Mouse (Mus musculus) spleen, adult 2 months (tissue): ENCODE data around the gene Wnt9b. TPM values are rescaled to one million over a fixed set of nuclear protein-coding genes. Genes with fewer than 3 reads are reported as not detected.

Experiments used
- DNase-seq, 2 experiments: peaks; one replicate each; pipeline versions ENCODE4 v3.0.0 to v3.0.0-alpha.2; 2012 to 2021; ENCODE audit warnings: low spot score in 2 of 2, low read depth in 1 of 2
- H3K27ac ChIP-seq: fragments of 200-500 bp; 2 replicates; pipeline ENCODE4 v1.5.1; 2012; ENCODE audit warnings: low read length, inconsistent platforms; ENCODE audit not compliant: insufficient read depth
- H3K27me3 ChIP-seq: fragments of 200-500 bp; 2 replicates; pipeline ENCODE4 v1.6.1; 2012; ENCODE audit warnings: mild to moderate bottlenecking, moderate library complexity, low read length, inconsistent platforms; ENCODE audit not compliant: control insufficient read depth, insufficient read depth
- H3K36me3 ChIP-seq: fragments of 200-500 bp; 2 replicates; pipeline ENCODE4 v1.6.1; 2012; ENCODE audit warnings: mild to moderate bottlenecking, low read length, inconsistent platforms; ENCODE audit not compliant: control insufficient read depth, insufficient read depth
- H3K4me1 ChIP-seq: fragments of 200-500 bp; 2 replicates; pipeline ENCODE4 v1.6.1; 2011; ENCODE audit warnings: inconsistent platforms; ENCODE audit not compliant: control insufficient read depth, insufficient read depth, insufficient read length
- H3K4me3 ChIP-seq: fragments of 200-500 bp; 2 replicates; pipeline ENCODE4 v1.5.1; 2011; ENCODE audit warnings: mild to moderate bottlenecking, inconsistent platforms; ENCODE audit not compliant: insufficient read depth, insufficient read length; ENCODE audit errors: extremely low read depth
- CTCF ChIP-seq: fragments of 200-500 bp; IDR thresholded peaks from 2 replicates; pipeline ENCODE4 v1.5.1; 2011; ENCODE audit warnings: mild to moderate bottlenecking, inconsistent platforms; ENCODE audit not compliant: insufficient read depth, insufficient read length, insufficient replicate concordance; ENCODE audit errors: extremely low read depth
- POLR2A ChIP-seq: fragments of 200-500 bp; IDR thresholded peaks from 2 replicates; pipeline ENCODE4 v1.6.1; 2011; ENCODE audit warnings: low read depth, low read length, inconsistent platforms
- WGBS: fragments of 180-500 bp; shearing (Covaris S2); methylation state at CpG from one replicate; pipeline ENCODE4 v1.1.7; 2018; 5-methylcytosine and 5-hydroxymethylcytosine counted together
- polyA plus RNA-seq: library from polyadenylated mRNA; depleted of rRNA; stranded (reverse); fragments of >200 nt; gene quantifications from 2 replicates; pipeline ENCODE4 v1.2.3, GENCODE M21; 2012; rRNA removed

The Wnt9b gene
- 0.16 and 0.18 TPM in 2 replicates for polyA plus RNA-seq

DNA sequence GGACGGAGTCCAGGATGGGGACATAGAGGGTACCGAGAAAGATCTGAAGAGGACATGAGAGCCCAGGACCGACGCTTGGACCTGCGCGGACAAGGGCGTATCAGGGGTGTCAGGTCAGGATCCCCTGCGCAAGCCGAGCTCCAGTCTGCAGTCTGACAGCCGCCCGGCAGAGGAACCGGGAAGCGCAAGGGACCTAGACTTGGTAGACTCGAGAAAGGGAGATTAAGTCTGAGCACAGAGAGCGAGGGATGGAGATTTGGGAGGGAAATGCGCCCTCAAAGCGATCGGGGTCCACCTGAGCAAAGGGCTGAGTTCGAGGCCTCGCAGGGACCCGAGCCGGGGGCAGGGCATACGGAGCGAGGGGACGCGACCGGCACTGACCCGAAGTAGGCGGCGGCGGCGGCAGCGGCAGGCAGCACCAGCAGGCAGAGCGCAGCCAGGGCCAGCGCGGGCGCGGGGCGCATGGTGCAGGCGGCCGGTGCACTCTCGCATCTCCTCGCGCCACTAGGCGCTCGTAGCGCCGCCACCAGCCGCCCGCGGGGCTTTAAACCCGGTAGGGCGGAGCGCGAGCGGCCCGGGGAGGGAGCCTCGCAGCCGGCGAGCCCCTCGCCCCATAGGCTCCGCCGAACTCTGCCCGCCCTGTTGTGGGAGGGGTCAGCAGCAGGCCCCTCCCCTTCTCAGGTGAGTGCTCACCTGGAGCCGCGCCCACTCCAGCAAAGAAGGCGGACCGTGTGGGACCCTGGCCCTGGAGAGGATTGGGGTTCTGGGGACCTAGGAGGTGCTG, at the start of gene Wnt9b:
Wnt9b (minus strand) TSS at position 516 of the 784 bp plus-strand sequence.
- 4% methylated on average over 68 of the region's 68 CpGs for WGBS
- DNase-seq: no peak
- H3K27ac ChIP-seq: no peak within 1 kb of the TSS
- peaks cover 7% of the 10 kb centered on the region; the same call in 1 of the 2 replicates for H3K27me3 ChIP-seq
- H3K4me3 ChIP-seq: peak within 1 kb of the TSS; percentile 25; the same call in 1 of the 2 replicates
- H3K4me1 ChIP-seq: no peaks in the 10 kb centered on the region; the same call in 1 of the 2 replicates
- TF ChIP-seq CTCF: no peak
- no peak for TF ChIP-seq POLR2A
- no peaks in the 10 kb centered on the region for H3K36me3 ChIP-seq

DNA sequence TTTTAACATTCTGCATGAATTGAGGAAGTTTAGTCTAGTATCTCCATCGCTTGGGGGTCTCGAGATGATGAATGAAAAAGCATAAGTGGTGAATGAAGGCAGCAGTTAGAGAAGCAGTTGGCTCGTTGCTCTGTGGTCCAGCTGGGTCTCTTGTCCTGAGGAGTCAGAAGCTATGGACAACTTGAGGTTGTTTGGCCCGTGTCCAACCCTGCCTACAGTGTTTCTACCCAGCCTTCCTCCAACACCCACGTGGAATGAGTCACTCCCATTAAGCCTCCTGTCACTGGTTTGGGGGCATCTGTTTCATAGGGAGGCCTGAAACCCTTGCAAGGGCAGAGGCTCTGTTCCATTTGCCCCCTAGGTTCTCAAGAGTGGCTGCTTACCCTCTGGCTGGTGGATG, 40.3 kb upstream of the Wnt9b start:
- Histone ChIP-seq H3K4me3 (no peak overlapping the region), H3K27me3 (0 out of 2 replicates have a peak, but pooled peaks cover 1% of the 10 kb centered on the region), H3K27ac (no peak overlapping the region), H3K36me3 (no peaks in the 10 kb centered on the region), H3K4me1 (no peaks in the 10 kb centered on the region)
- WGBS: 45% methylated on average over 5 of the region's 5 CpGs
- no peak for TF ChIP-seq CTCF
- no peak for TF ChIP-seq POLR2A
- DNase-seq: no peak

DNA sequence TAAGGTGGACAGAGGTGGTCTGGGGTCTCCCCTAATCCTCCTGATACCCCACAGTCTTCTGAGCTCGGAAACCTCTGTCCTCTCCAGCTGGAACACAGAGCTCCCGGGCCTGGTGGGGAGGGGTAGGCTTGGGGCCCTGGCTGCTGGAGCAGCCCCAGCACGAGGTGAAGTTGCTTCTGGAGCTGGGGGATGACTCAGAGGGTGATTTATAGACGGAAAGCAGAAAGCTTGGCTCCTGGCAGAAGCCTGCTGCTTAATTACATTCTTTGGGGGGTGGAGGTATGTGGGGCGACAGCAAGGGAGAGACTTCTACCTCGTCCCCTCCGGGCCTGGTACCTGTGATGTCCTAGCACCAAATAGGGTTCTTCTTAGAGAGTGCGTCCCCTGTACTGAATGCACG, 30.5 kb upstream of the Wnt9b start:
- no peak for DNase-seq
- no peaks in the 10 kb centered on the region for H3K36me3 ChIP-seq
- WGBS: 54% methylated on average over 9 of the region's 9 CpGs
- H3K27me3 ChIP-seq: peaks cover 5% of the 10 kb centered on the region
- TF ChIP-seq POLR2A (no peak), CTCF (no peak)
- no peaks in the 10 kb centered on the region for H3K4me1 ChIP-seq
- no peak overlapping the region for H3K27ac ChIP-seq
- H3K4me3 ChIP-seq: no peak overlapping the region

DNA sequence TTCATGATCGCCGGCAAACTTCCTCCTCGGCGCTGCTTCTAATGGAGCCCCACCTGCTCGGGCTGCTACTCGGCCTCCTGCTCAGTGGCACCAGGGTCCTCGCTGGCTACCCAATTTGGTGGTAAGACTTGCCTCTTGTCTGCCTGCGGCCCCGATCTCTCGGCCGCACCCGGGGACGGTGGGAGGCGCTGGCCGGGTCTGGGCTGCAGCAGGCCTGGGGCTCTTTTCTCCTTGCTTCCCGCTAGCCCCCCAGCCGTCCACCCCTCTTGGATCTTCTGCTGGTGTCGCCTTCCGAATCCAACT, 24.6 kb upstream of the Wnt9b start:
- no peak for TF ChIP-seq CTCF
- no peak for TF ChIP-seq POLR2A
- DNase-seq: no peak
- H3K4me1 ChIP-seq: peaks cover 6% of the 10 kb centered on the region
- H3K27me3 ChIP-seq: peaks cover 35% of the 10 kb centered on the region
- no peak overlapping the region; the same call in 1 of the 2 replicates for H3K4me3 ChIP-seq
- WGBS: 5% methylated on average over 19 of the region's 19 CpGs
- no peak overlapping the region for H3K27ac ChIP-seq
- no peaks in the 10 kb centered on the region for H3K36me3 ChIP-seq

DNA sequence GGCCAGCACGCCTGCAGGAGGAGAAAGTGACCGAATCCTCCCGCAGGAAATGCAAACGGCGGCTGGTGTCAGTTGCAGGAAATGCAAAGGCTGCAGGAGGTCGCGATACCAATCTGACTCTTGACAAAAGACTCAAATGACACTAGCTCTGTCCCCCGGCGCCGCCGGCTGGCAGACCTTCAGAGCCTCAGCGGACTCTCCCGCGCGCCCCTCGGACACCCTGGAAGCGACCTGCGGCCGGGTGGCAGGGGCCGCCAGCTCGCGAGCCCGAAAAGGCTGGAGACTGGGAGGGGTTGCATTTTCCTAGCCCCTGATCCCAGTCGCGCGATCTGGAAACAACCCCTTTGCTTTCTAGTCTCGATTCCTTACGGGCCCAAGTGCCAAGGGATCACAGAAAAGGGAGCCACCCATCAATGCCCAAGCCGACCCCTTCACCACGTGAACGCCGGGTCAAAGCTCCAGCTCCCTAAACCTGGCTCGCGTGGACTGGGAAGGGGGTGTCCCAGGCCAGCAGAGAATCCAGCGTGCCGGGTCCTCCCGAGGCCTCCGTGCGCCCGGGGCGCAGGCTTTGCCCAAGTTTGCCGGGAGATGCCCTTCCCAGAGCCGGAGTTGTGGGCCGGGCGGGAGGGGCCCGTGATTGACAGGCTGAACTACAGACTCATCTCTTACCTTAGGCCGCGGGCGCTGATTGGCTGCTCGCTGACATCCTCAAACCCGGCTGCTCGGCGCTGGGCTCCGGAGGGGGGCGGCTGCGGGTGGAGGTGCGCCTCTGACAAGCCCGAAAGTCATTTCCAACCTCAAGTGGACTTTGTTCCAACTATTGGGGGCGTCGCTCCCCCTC, 24.0 kb upstream of the Wnt9b start, which contains the start of gene Wnt3:
Wnt3 (plus strand) TSS at position 764 of the 841 bp plus-strand sequence.
- peaks cover 35% of the 10 kb centered on the region for H3K27me3 ChIP-seq
- DNase-seq: no peak
- 2% methylated on average over 60 of the region's 60 CpGs for WGBS
- H3K4me3 ChIP-seq: peak within 1 kb of the TSS; percentile 34; the same call in 1 of the 2 replicates
- peaks cover 6% of the 10 kb centered on the region for H3K4me1 ChIP-seq
- TF ChIP-seq POLR2A (no peak), CTCF (no peak)
- H3K27ac ChIP-seq: no peak within 1 kb of the TSS
- no peaks in the 10 kb centered on the region for H3K36me3 ChIP-seq

DNA sequence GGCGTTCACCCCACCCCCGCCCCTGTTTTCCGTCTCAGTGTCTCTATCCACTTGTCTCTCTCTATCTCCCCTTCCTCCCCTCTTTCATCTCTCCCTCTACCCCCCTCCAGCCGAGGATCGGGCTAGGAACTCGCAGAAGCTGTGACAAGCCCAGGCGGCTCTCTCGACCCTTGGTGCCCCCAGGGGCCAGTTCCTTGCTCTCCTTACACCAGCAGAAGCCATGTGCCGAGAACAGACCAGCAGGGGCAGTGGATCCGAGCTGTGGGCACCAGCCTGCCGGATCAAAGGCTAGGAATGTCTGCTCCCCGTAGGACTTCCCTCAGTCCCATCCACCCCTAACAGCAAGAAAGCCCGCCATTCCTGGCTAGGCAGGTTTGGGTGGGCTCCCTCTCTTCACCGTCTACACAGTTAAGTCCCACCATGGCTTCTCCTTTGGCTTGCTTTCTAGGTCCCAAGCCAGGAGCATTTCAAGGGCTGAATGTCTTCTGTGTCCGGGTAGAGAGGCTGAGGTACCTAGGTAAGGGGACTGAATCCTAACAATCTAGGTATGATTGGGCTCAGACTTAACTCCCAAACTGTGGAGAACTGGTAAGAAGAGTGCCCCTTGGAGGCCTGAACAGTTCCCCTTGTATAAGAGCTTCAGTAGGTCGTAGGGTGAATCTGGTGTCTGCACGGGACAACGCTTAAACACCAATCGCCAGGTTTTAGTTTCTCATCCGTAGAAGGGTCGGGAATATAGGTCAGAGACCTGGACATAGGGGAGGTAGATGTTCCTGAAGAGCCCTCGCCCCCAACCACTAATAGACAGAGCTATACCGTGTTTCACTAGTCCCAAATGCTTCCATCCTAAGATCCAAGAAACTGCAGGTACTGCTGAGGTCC, 23.1 kb upstream of the Wnt9b start:
- Histone ChIP-seq H3K4me1 (peaks cover 6% of the 10 kb centered on the region), H3K4me3 (no peak overlapping the region), H3K27me3 (peaks cover 35% of the 10 kb centered on the region), H3K27ac (no peak overlapping the region), H3K36me3 (no peaks in the 10 kb centered on the region)
- WGBS: 5% methylated on average over 23 of the region's 23 CpGs
- TF ChIP-seq CTCF (no peak), POLR2A (no peak)
- DNase-seq: no peak
